Mouse (Mus musculus) liver, adult 2 months (tissue): ENCODE measurements at regions not wholly inside any gene's neighbourhood (a gene's known extent, or its start where the extent isn't known, plus 50 kb on each side); places are given as distances from the start of the nearest gene placed in this dataset.

Experiments used
- DNase-seq: peaks from one replicate; pipeline ENCODE4 v3.0.0-alpha.2; 2011; ENCODE audit warnings: low read depth, low spot score; ENCODE audit errors: extremely low read depth
- H3K27ac ChIP-seq: fragments of 200-500 bp; replicated peaks from 2 replicates; pipeline ENCODE4 v1.5.1; 2012; ENCODE audit warnings: low read depth, mild to moderate bottlenecking, control low read depth, inconsistent platforms, low read length; ENCODE audit not compliant: insufficient read depth
- H3K27me3 ChIP-seq: fragments of 200-500 bp; 2 replicates; pipeline ENCODE4 v1.6.1; 2012; ENCODE audit warnings: mild to moderate bottlenecking, moderate library complexity, low read length, inconsistent platforms; ENCODE audit not compliant: control insufficient read depth, insufficient read depth
- H3K36me3 ChIP-seq: fragments of 200-500 bp; 2 replicates; pipeline ENCODE4 v1.6.1; 2012; ENCODE audit warnings: low read length, inconsistent platforms; ENCODE audit not compliant: control insufficient read depth, insufficient read depth
- H3K4me1 ChIP-seq: fragments of 200-500 bp; 2 replicates; pipeline ENCODE4 v1.6.1; 2011; ENCODE audit warnings: low read length; ENCODE audit not compliant: control insufficient read depth, insufficient read depth
- H3K4me3 ChIP-seq: fragments of 200-500 bp; 2 replicates; pipeline ENCODE4 v1.5.1; 2011; ENCODE audit warnings: low read depth, mild to moderate bottlenecking, control low read depth, low read length, moderate library complexity; ENCODE audit not compliant: insufficient read depth
- H3K79me2 ChIP-seq: fragments of 200-500 bp; 2 replicates; pipeline ENCODE4 v1.6.1; 2012; ENCODE audit warnings: inconsistent platforms, mild to moderate bottlenecking, low read length, moderate library complexity; ENCODE audit not compliant: control insufficient read depth, insufficient read depth
- H3K9ac ChIP-seq: fragments of 200-500 bp; 2 replicates; pipeline ENCODE4 v1.6.1; 2012; ENCODE audit warnings: low read depth, mild to moderate bottlenecking, control low read depth, inconsistent platforms, low read length
- CTCF ChIP-seq: fragments of 200-500 bp; IDR thresholded peaks from 2 replicates; pipeline ENCODE4 v1.5.1; 2011; ENCODE audit warnings: low read depth, low read length, control low read depth
- POLR2A ChIP-seq: fragments of 200-500 bp; IDR thresholded peaks from 2 replicates; pipeline ENCODE4 v1.6.1; 2011; ENCODE audit warnings: low read length, control low read depth; ENCODE audit not compliant: insufficient read depth; ENCODE audit errors: extremely low read depth
- WGBS: fragments of 180-500 bp; shearing (Covaris S2); methylation state at CpG from one replicate; pipeline ENCODE4 v1.1.7; 2018; 5-methylcytosine and 5-hydroxymethylcytosine counted together

- no peaks in the 10 kb centered on the region for H3K36me3 ChIP-seq
- TF ChIP-seq CTCF (no peak), POLR2A (no peak)
- no peak overlapping the region for H3K9ac ChIP-seq
- 45% methylated on average over 5 of the region's 5 CpGs for WGBS
- no peak for DNase-seq
- no peaks in the 10 kb centered on the region for H3K79me2 ChIP-seq
- H3K4me3 ChIP-seq, result no peak overlapping the region
- no peaks in the 10 kb centered on the region for H3K27me3 ChIP-seq
- H3K4me1 ChIP-seq, result no peaks in the 10 kb centered on the region
- H3K27ac ChIP-seq, result no peak overlapping the region
Measured at GRCm38 (mm10) chr12:49951821-49952220, 566.8 kb downstream of the Gm43517 start.

GRCm38 (mm10) chr12:49968072-49968471, 583.1 kb downstream of the Gm43517 start:
- no peak for TF ChIP-seq CTCF
- WGBS, result 70% methylated on average over 1 of the region's 1 CpGs
- no peaks in the 10 kb centered on the region for H3K4me1 ChIP-seq
- H3K27me3 ChIP-seq, result no peaks in the 10 kb centered on the region
- H3K4me3 ChIP-seq, result no peak overlapping the region
- no peak overlapping the region for H3K9ac ChIP-seq
- no peak overlapping the region for H3K27ac ChIP-seq
- H3K79me2 ChIP-seq, result no peaks in the 10 kb centered on the region
- DNase-seq, result no peak
- H3K36me3 ChIP-seq, result no peaks in the 10 kb centered on the region

- no peak for DNase-seq
- 74% methylated on average over 2 of the region's 2 CpGs for WGBS
- Histone ChIP-seq H3K9ac (no peak overlapping the region), H3K27ac (no peak overlapping the region), H3K4me3 (no peak overlapping the region), H3K27me3 (no peaks in the 10 kb centered on the region), H3K79me2 (no peaks in the 10 kb centered on the region), H3K36me3 (no peaks in the 10 kb centered on the region), H3K4me1 (no peaks in the 10 kb centered on the region)
- TF ChIP-seq POLR2A (no peak), CTCF (no peak)
Measured at GRCm38 (mm10) chr12:49969546-49969945, 584.6 kb downstream of the Gm43517 start.

GRCm38 (mm10) chr12:49974591-49975323, 589.8 kb downstream of the Gm43517 start:
- 54% methylated on average over 2 of the region's 2 CpGs for WGBS
- Histone ChIP-seq H3K36me3 (no peaks in the 10 kb centered on the region), H3K27me3 (no peaks in the 10 kb centered on the region), H3K27ac (no peak overlapping the region), H3K79me2 (no peaks in the 10 kb centered on the region), H3K9ac (no peak overlapping the region), H3K4me1 (no peaks in the 10 kb centered on the region), H3K4me3 (no peak overlapping the region)
- DNase-seq, result peak; percentile 3
- TF ChIP-seq POLR2A (no peak), CTCF (no peak)

- DNase-seq, result no peak
- no peak overlapping the region for H3K9ac ChIP-seq
- no peaks in the 10 kb centered on the region for H3K36me3 ChIP-seq
- TF ChIP-seq CTCF (no peak), POLR2A (no peak)
- H3K4me3 ChIP-seq, result no peak overlapping the region
- no peaks in the 10 kb centered on the region for H3K27me3 ChIP-seq
- no peaks in the 10 kb centered on the region for H3K4me1 ChIP-seq
- no peak overlapping the region for H3K27ac ChIP-seq
- 67% methylated on average over 1 of the region's 1 CpGs for WGBS
- no peaks in the 10 kb centered on the region for H3K79me2 ChIP-seq
Measured at GRCm38 (mm10) chr12:49975553-49975952, 590.6 kb downstream of the Gm43517 start.

- DNase-seq, result no peak
- Histone ChIP-seq H3K4me3 (no peak overlapping the region), H3K9ac (no peak overlapping the region), H3K27ac (no peak overlapping the region), H3K4me1 (no peaks in the 10 kb centered on the region), H3K36me3 (no peaks in the 10 kb centered on the region), H3K79me2 (no peaks in the 10 kb centered on the region), H3K27me3 (no peaks in the 10 kb centered on the region)
- TF ChIP-seq POLR2A (no peak), CTCF (no peak)
- 87% methylated on average over 7 of the region's 7 CpGs for WGBS
Measured at GRCm38 (mm10) chr12:49992501-49993079, 607.6 kb downstream of the Gm43517 start.
